Mouse (Mus musculus) ZHBTc4 (cell line): ENCODE results near the gene Camk2b.
A peak's percentile ranks its signal among the peaks of the same experiment; 100 is the strongest.
"Not testable (repeated sequence)": the region's sequence is repeated elsewhere in the genome, so short reads cannot be mapped to it uniquely, and the experiment has no call there.

Experiments used
- DNase-seq: peaks from one replicate; pipeline ENCODE4 v3.0.0-alpha.2; 2011; ENCODE audit warnings: low read depth, low spot score

The Camk2b gene

DNA sequence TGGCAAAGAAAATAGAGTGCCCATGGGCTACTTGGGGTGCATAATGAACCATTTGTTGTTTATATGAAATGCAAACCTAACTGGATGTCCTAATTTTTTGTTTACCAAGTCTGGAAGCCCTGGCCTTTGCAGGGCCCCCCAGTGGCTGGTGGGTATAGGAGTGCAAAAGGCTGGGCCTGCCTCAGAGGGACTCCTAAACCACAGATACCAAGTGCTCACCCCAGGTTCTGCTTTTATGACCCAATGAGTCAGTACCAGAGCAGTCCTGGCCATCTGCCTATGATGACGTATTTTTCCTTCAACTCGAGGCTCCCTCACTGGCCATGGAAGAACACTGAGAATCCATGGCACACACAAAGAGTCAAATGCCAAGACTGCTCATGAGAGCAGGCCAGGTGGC lies 121.1 kb downstream of the Camk2b start:
- DNase-seq, result no peak

DNA sequence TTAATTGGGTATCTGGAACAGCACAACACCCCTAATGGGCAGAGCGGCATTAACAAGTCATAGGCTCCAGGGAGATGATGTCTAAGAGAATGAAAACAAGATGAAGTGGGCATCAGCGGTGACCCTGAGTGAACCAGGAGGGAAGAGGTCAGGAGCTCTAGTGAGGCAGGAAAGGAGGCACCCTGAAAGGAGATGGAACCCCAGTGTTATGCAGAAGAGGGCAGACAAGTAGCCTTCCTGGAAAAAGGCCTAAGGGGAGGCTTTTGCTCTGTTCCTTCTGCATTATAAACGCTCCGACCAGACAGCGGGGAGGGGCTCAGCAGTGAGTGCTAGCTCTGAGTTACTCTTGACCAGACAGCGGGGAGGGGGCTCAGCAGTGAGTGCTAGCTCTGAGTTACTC lies 123.2 kb downstream of the Camk2b start:
- peak; percentile 83 for DNase-seq

DNA sequence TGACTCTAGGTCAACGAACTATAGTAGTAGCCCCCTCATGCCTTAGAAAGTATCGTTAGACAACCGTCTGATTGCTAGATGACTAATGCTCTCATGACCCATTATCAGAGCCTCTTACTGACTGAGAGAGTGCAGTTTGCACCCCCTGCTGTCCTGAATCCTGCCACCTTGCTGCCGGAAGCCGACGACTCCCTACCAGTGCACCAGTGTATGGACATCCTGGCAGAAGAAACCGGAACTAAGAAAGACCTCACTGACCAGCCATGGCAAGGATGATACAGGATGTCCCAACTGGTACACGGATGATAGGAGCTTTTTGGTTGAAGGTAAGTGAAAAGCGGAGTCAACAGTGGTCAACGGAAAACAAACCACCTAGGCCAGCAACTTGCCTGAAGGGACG lies 131.6 kb downstream of the Camk2b start:
- not testable (repeated sequence) for DNase-seq

DNA sequence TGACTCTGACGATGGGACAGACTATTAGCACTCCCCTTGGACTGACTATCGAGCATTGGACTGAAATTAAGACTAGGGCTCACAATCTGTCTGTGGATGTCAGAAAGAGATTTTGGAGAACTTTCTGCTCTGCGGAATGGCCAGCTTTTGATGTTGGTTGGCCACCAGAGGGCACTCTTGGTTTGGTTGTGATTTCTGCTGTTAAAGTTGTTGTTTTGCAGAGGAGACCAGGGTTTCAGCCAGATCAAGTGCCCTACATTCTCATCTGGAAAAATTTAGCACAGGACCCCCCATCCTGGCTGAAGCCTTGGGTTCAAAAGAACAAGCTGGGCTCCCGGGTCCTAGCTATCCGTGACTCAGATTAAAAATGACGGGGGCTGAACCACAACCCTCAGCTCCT lies 134.2 kb downstream of the Camk2b start:
- peak; percentile 25 for DNase-seq

GRCm38 (mm10) chr11:5930578-5930977 lies 135.6 kb downstream of the Camk2b start:
- DNase-seq, result no peak

GRCm38 (mm10) chr11:5926696-5927220 lies 139.4 kb downstream of the Camk2b start:
- peak; percentile 20 for DNase-seq

- DNase-seq, result no peak
Measured at GRCm38 (mm10) chr11:5924699-5925098, 141.5 kb downstream of the Camk2b start.

GRCm38 (mm10) chr11:5920323-5920960 lies 145.7 kb downstream of the Camk2b start:
- DNase-seq, result peak; percentile 85
